Mouse (Mus musculus): ENCODE results near the gene Uba7. TPM values are rescaled to one million over a fixed set of nuclear protein-coding genes. Genes with fewer than 3 reads are reported as not detected.

Uba7 gene
- polyA plus RNA-seq, 1 experiment from 2014 or later, result 37.0 TPM

DNA sequence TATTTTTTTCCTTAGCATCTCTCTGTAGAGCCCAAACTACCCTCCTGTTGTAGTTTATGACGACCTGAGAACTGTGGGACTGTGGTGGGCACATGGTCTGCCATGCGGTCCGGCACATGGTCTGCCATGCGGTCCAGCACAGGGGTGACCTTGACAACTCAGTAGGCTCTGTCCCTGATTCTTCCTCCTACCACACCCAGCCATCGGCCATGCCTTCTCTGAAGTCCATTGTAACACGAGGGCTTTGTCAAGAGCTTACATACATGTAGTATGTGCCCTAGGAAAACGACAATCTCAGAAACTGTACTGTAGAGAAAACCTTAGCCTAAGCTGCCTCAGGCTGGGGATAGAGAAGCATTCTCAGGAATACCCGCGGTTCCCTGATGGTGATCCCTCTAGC, 10.6 kb upstream of the Uba7 start:
- ATAC-seq (ENCODE audit: insufficient read depth, low FRiP score, low read depth), result no peak
- 89% methylated on average over 9 of the region's 9 CpGs for WGBS

GRCm38 (mm10) chr9:107966676-107967075, 8.6 kb upstream of the Uba7 start:
- Histone ChIP-seq H3K4me2 (no peak overlapping the region), H3K36me3 (peaks cover 12% of the 10 kb centered on the region; the same call in 1 of the 2 replicates), H3K27ac (no peak overlapping the region), H3K4me3 (replicated peaks) (no peak overlapping the region), H3K9ac (no peak overlapping the region), H3K4me1 (no peaks in the 10 kb centered on the region), H3K9me3 (no peaks in the 10 kb centered on the region), H3K27me3 (replicated peaks) (no peaks in the 10 kb centered on the region)
- no peak for ATAC-seq (ENCODE audit: insufficient read depth, low FRiP score, low read depth)
- WGBS, result 81% methylated on average over 10 of the region's 10 CpGs

More for the DNA sequence above, 10.6 kb upstream of the Uba7 start:
- H3K27me3 ChIP-seq (replicated peaks), result no peaks in the 10 kb centered on the region
- no peaks in the 10 kb centered on the region for H3K9me3 ChIP-seq
- no peak overlapping the region for H3K4me3 ChIP-seq (replicated peaks)
- no peak overlapping the region for H3K9ac ChIP-seq
- no peak overlapping the region for H3K4me2 ChIP-seq
- no peak overlapping the region for H3K27ac ChIP-seq
- no peaks in the 10 kb centered on the region for H3K4me1 ChIP-seq
- H3K36me3 ChIP-seq, result peaks cover 5% of the 10 kb centered on the region; the same call in 1 of the 2 replicates

GRCm38 (mm10) chr9:107967437-107967836, 7.9 kb upstream of the Uba7 start:
- Histone ChIP-seq H3K27me3 (replicated peaks) (no peaks in the 10 kb centered on the region), H3K4me1 (no peaks in the 10 kb centered on the region), H3K4me3 (replicated peaks) (no peak overlapping the region), H3K9ac (no peak overlapping the region), H3K36me3 (peaks cover 12% of the 10 kb centered on the region; the same call in 1 of the 2 replicates), H3K9me3 (no peaks in the 10 kb centered on the region), H3K4me2 (no peak overlapping the region), H3K27ac (no peak overlapping the region)
- no peak for ATAC-seq (ENCODE audit: insufficient read depth, low FRiP score, low read depth)
- 80% methylated on average over 6 of the region's 6 CpGs for WGBS

- no peaks in the 10 kb centered on the region for H3K9me3 ChIP-seq
- H3K4me3 ChIP-seq (replicated peaks), result no peak overlapping the region
- no peaks in the 10 kb centered on the region for H3K4me1 ChIP-seq
- no peak for ATAC-seq (ENCODE audit: insufficient read depth, low FRiP score, low read depth)
- no peak overlapping the region for H3K4me2 ChIP-seq
- H3K27ac ChIP-seq, result no peak overlapping the region
- WGBS, result 85% methylated on average over 7 of the region's 7 CpGs
- peaks cover 12% of the 10 kb centered on the region; the same call in 1 of the 2 replicates for H3K36me3 ChIP-seq
- H3K27me3 ChIP-seq (replicated peaks), result no peaks in the 10 kb centered on the region
- no peak overlapping the region for H3K9ac ChIP-seq
Observed at GRCm38 (mm10) chr9:107968531-107968930, 6.8 kb upstream of the Uba7 start.

DNA sequence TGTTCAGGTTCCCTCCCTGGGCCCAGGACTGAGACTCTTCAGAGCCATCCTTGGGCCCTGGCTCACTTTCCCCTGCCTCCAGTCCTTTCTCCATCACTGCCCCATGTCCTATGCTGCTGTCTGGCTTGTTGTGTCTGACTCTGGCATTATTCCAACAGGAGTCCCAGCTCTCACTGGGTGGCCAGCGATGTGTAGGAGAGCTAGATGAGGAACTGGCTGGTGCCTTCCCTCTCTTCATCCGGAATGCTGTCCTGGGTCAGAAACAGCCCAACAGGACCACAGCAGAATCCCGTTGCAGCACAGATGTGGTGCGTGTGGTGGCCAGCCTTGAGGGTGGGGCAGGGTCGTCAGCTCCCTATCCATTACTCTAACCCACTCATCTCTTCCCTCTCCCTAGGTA, 5.0 kb upstream of the Uba7 start:
- WGBS, result 79% methylated on average over 5 of the region's 5 CpGs
- Histone ChIP-seq H3K27me3 (replicated peaks) (no peaks in the 10 kb centered on the region), H3K9me3 (no peaks in the 10 kb centered on the region)

DNA sequence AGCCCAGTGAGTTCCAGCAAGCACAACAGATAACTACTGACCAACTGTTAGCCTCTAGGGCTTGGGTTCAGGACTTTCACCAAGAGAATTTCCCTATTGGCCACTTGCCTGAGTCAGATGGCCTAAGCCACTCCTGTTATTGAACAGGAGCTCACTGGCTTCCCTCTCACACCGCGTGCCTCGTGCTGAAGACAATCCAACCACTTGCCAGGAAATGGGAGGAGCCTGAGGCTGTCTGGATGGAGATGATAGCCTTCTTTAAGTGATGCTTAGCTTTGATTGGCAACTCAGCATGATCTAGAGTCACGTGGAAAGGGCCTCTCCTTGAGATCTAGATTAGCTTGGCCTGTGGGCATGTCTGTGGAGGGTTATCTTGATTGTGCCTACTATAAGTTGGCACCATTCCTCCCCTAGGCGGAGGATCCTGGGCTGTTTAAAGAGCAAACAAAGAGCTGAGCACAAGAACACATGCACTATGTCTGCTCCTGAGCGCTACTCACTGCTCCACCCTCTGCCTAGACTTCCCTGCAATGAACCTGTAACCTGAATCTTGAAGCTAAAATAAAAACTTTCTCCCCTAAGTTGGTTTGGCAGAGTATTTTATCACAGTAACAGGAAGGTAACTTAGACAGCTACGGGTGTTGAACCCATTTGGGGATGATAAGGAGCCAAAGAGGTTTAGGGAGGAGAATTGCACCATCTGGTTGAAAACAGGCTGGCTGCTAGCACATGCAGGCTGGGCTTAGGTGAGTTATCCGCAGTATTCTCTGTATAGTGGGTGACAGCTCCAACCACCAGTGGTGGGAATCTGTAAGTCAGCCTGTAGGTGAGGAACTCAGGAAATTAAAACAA, 3.4 kb upstream of the Uba7 start:
- peak; percentile 78 for ATAC-seq (ENCODE audit: insufficient read depth, low FRiP score, low read depth)
- Histone ChIP-seq H3K4me2 (no peak overlapping the region), H3K27ac (no peak overlapping the region), H3K4me1 (peaks cover 4% of the 10 kb centered on the region; the same call in 1 of the 2 replicates), H3K27me3 (replicated peaks) (no peaks in the 10 kb centered on the region), H3K36me3 (peaks cover 12% of the 10 kb centered on the region; the same call in 1 of the 2 replicates), H3K9ac (no peak overlapping the region), H3K4me3 (replicated peaks) (no peak overlapping the region), H3K9me3 (no peaks in the 10 kb centered on the region)
- WGBS, result 64% methylated on average over 8 of the region's 8 CpGs

More for the DNA sequence above, 5.0 kb upstream of the Uba7 start:
- H3K9ac ChIP-seq, result no peak overlapping the region
- H3K4me3 ChIP-seq (replicated peaks), result no peak overlapping the region
- no peak overlapping the region for H3K4me2 ChIP-seq
- H3K27ac ChIP-seq, result no peak overlapping the region
- no peak for ATAC-seq (ENCODE audit: insufficient read depth, low FRiP score, low read depth)
- H3K36me3 ChIP-seq, result peaks cover 12% of the 10 kb centered on the region; the same call in 1 of the 2 replicates
- no peaks in the 10 kb centered on the region for H3K4me1 ChIP-seq

- Histone ChIP-seq H3K27me3 (replicated peaks) (no peaks in the 10 kb centered on the region), H3K4me3 (replicated peaks) (no peak overlapping the region), H3K27ac (peak overlapping the region; percentile 73; the same call in 1 of the 2 replicates), H3K4me1 (peaks cover 4% of the 10 kb centered on the region; the same call in 1 of the 2 replicates), H3K36me3 (peaks cover 9% of the 10 kb centered on the region; the same call in 1 of the 2 replicates), H3K9ac (no peak overlapping the region), H3K4me2 (no peak overlapping the region), H3K9me3 (no peaks in the 10 kb centered on the region)
- peak; percentile 67; the same call in 1 of the 2 replicates for ATAC-seq (ENCODE audit: insufficient read depth, low FRiP score, low read depth)
- whole genome bisulfite sequencing, result 72% methylated on average over 10 of the region's 10 CpGs
Observed at GRCm38 (mm10) chr9:107974491-107975171, 674 bp upstream of the Uba7 start.

- Histone ChIP-seq H3K27me3 (replicated peaks) (no peaks in the 10 kb centered on the region), H3K4me1 (peaks cover 31% of the 10 kb centered on the region), H3K9ac (no peak overlapping the region), H3K9me3 (no peaks in the 10 kb centered on the region), H3K27ac (no peak overlapping the region), H3K36me3 (no peaks in the 10 kb centered on the region), H3K4me3 (replicated peaks) (no peak overlapping the region), H3K4me2 (no peak overlapping the region)
- WGBS, result 87% methylated on average over 12 of the region's 12 CpGs
- no peak for ATAC-seq (ENCODE audit: insufficient read depth, low FRiP score, low read depth)
Observed at GRCm38 (mm10) chr9:107978815-107979214, 3.5 kb downstream of the Uba7 start.

GRCm38 (mm10) chr9:107981684-107982605, 6.6 kb downstream of the Uba7 start:
- peak overlapping the region; percentile 13; the same call in 1 of the 2 replicates for H3K9ac ChIP-seq
- H3K27ac ChIP-seq, result peak overlapping the region; percentile 100
- H3K36me3 ChIP-seq, result no peaks in the 10 kb centered on the region
- H3K9me3 ChIP-seq, result no peaks in the 10 kb centered on the region
- 29% methylated on average over 7 of the region's 7 CpGs for WGBS
- H3K4me1 ChIP-seq, result peaks cover 39% of the 10 kb centered on the region
- peak overlapping the region; percentile 77 for H3K4me3 ChIP-seq (replicated peaks)
- peak overlapping the region; percentile 81 for H3K4me2 ChIP-seq
- no peaks in the 10 kb centered on the region for H3K27me3 ChIP-seq (replicated peaks)
- peak; percentile 8; the same call in 1 of the 2 replicates for ATAC-seq (ENCODE audit: insufficient read depth, low FRiP score, low read depth)

GRCm38 (mm10) chr9:107982681-107983346, 7.5 kb downstream of the Uba7 start, which contains the start of gene Gm20661:
TSS of gene Gm20661 (plus strand) at chr9:107983058.
- peak within 1 kb of the TSS; percentile 81 for H3K4me2 ChIP-seq
- peak within 1 kb of the TSS; percentile 65; the same call in 1 of the 2 replicates for H3K9ac ChIP-seq
- peak within 1 kb of the TSS; percentile 100 for H3K27ac ChIP-seq
- WGBS, result 14% methylated on average over 14 of the region's 14 CpGs
- H3K27me3 ChIP-seq (replicated peaks), result no peaks in the 10 kb centered on the region
- no peaks in the 10 kb centered on the region for H3K9me3 ChIP-seq
- peak within 1 kb of the TSS; percentile 77 for H3K4me3 ChIP-seq (replicated peaks)
- H3K4me1 ChIP-seq, result peaks cover 41% of the 10 kb centered on the region
- peak; percentile 77 for ATAC-seq (ENCODE audit: insufficient read depth, low FRiP score, low read depth)
- no peaks in the 10 kb centered on the region for H3K36me3 ChIP-seq

Measured in stomach, embryonic 15.5 days (tissue).